Mouse (Mus musculus) lung, embryonic 14.5 days (tissue): ENCODE measurements around the gene Gckr. TPM values are rescaled to one million over a fixed set of nuclear protein-coding genes. Genes with fewer than 3 reads are reported as not detected.

Source experiments
- ATAC-seq: fragments of 200-750 bp; cut with Nextera tagmentation; 2 replicates; pipeline ENCODE4 v1.8.0; 2017; ENCODE audit warnings: mild to moderate bottlenecking, moderate TSS enrichment, moderate library complexity; ENCODE audit not compliant: insufficient read depth
- DNase-seq: peaks from one replicate; pipeline ENCODE4 v3.0.0-alpha.2; 2015
- H3K27ac ChIP-seq: fragments of 300-500 bp; sonication (generic); 2 replicates; pipeline ENCODE4 v1.5.1; 2014; ENCODE audit warnings: low read depth, mild to moderate bottlenecking, moderate library complexity
- H3K27me3 ChIP-seq: fragments of 300-500 bp; sonication (generic); 2 replicates; pipeline ENCODE4 v1.6.1; 2014; ENCODE audit warnings: low read length, control low read depth; ENCODE audit not compliant: insufficient read depth
- H3K36me3 ChIP-seq: fragments of 300-500 bp; sonication (generic); 2 replicates; pipeline ENCODE4 v1.6.1; 2014; ENCODE audit warnings: control low read depth; ENCODE audit not compliant: insufficient read depth
- H3K4me1 ChIP-seq: fragments of 300-500 bp; sonication (generic); 2 replicates; pipeline ENCODE4 v1.6.1; 2014; ENCODE audit warnings: antibody characterized with exemption, control low read depth; ENCODE audit not compliant: insufficient read depth
- H3K4me2 ChIP-seq: fragments of 300-500 bp; sonication (generic); 2 replicates; pipeline ENCODE4 v1.6.1; 2014; ENCODE audit warnings: mild to moderate bottlenecking
- H3K4me3 ChIP-seq: fragments of 300-500 bp; sonication (generic); 2 replicates; pipeline ENCODE4 v1.5.1; 2014; ENCODE audit warnings: low read depth, low read length
- H3K9ac ChIP-seq: fragments of 300-500 bp; sonication (generic); 2 replicates; pipeline ENCODE4 v1.6.1; 2014
- H3K9me3 ChIP-seq: fragments of 300-500 bp; sonication (generic); 2 replicates; pipeline ENCODE4 v1.6.1; 2016; ENCODE audit warnings: low read depth, low read length, control low read depth
- CTCF ChIP-seq: IDR thresholded peaks from 2 replicates; pipeline ENCODE4 v1.5.1; 2016; ENCODE audit warnings: antibody characterized with exemption, low read depth
- WGBS: fragments of 180-500 bp; shearing (Covaris S2); extraction: QIAGEN DNeasy Blood & Tissue Kit; methylation state at CpG from one replicate; pipeline ENCODE4 v1.1.7; 2014; 5-methylcytosine and 5-hydroxymethylcytosine counted together
- polyA plus RNA-seq: library from polyadenylated mRNA; unstranded; fragments of >200 nt; fragmentation: Nextera tagmentation; extraction: Ambion mirVana; gene quantifications from 2 replicates; pipeline ENCODE4 v1.2.1, GENCODE M21; 2014

Gckr gene
- polyA plus RNA-seq, 1 experiment from 2014 or later, result not detected

- Histone ChIP-seq H3K4me2 (no peak overlapping the region), H3K27me3 (no peaks in the 10 kb centered on the region), H3K9ac (no peak overlapping the region), H3K4me3 (no peak overlapping the region), H3K36me3 (peaks cover 75% of the 10 kb centered on the region), H3K27ac (no peak overlapping the region), H3K9me3 (no peaks in the 10 kb centered on the region), H3K4me1 (no peaks in the 10 kb centered on the region)
- no peak for DNase-seq
- TF ChIP-seq CTCF, result no peak
- no peak for ATAC-seq
- 71% methylated on average over 7 of the region's 7 CpGs for WGBS
These were observed 42.8 kb upstream of the Gckr start for GRCm38 (mm10) chr5:31254452-31254851.

GRCm38 (mm10) chr5:31254901-31255300 lies 42.3 kb upstream of the Gckr start:
- no peak for TF ChIP-seq CTCF
- Histone ChIP-seq H3K4me2 (no peak overlapping the region), H3K27ac (no peak overlapping the region), H3K27me3 (no peaks in the 10 kb centered on the region), H3K36me3 (peaks cover 75% of the 10 kb centered on the region), H3K9ac (no peak overlapping the region), H3K9me3 (no peaks in the 10 kb centered on the region), H3K4me1 (no peaks in the 10 kb centered on the region), H3K4me3 (no peak overlapping the region)
- 77% methylated on average over 8 of the region's 8 CpGs for WGBS
- DNase-seq (no peak), ATAC-seq (no peak)

GRCm38 (mm10) chr5:31255381-31255780 lies 41.9 kb upstream of the Gckr start:
- 89% methylated on average over 2 of the region's 2 CpGs for WGBS
- Histone ChIP-seq H3K9me3 (no peaks in the 10 kb centered on the region), H3K4me2 (no peak overlapping the region), H3K27me3 (no peaks in the 10 kb centered on the region), H3K4me3 (no peak overlapping the region), H3K36me3 (peaks cover 75% of the 10 kb centered on the region), H3K9ac (no peak overlapping the region), H3K27ac (no peak overlapping the region), H3K4me1 (no peaks in the 10 kb centered on the region)
- ATAC-seq (no peak), DNase-seq (no peak)
- no peak for TF ChIP-seq CTCF

- 84% methylated on average over 2 of the region's 2 CpGs for WGBS
- no peak overlapping the region for H3K27ac ChIP-seq
- no peaks in the 10 kb centered on the region for H3K9me3 ChIP-seq
These were observed 41.3 kb upstream of the Gckr start for GRCm38 (mm10) chr5:31255971-31256370.

GRCm38 (mm10) chr5:31257616-31258015 lies 39.6 kb upstream of the Gckr start:
- H3K27ac ChIP-seq, result no peak overlapping the region
- DNase-seq (no peak), ATAC-seq (no peak)
- H3K4me1 ChIP-seq, result no peaks in the 10 kb centered on the region
- H3K9me3 ChIP-seq, result no peaks in the 10 kb centered on the region
- no peak overlapping the region for H3K4me3 ChIP-seq
- peaks cover 70% of the 10 kb centered on the region for H3K36me3 ChIP-seq
- no peaks in the 10 kb centered on the region for H3K27me3 ChIP-seq
- H3K4me2 ChIP-seq, result no peak overlapping the region
- WGBS, result 81% methylated on average over 11 of the region's 11 CpGs
- no peak overlapping the region for H3K9ac ChIP-seq
- TF ChIP-seq CTCF, result no peak

More at GRCm38 (mm10) chr5:31255971-31256370, 41.3 kb upstream of the Gckr start:
- Histone ChIP-seq H3K27me3 (no peaks in the 10 kb centered on the region), H3K4me3 (no peak overlapping the region), H3K9ac (no peak overlapping the region), H3K36me3 (peaks cover 74% of the 10 kb centered on the region), H3K4me2 (no peak overlapping the region), H3K4me1 (no peaks in the 10 kb centered on the region)
- no peak for ATAC-seq
- no peak for TF ChIP-seq CTCF
- no peak for DNase-seq

- H3K4me1 ChIP-seq, result no peaks in the 10 kb centered on the region
- TF ChIP-seq CTCF, result no peak
- ATAC-seq (no peak), DNase-seq (no peak)
- H3K27me3 ChIP-seq, result no peaks in the 10 kb centered on the region
- H3K27ac ChIP-seq, result no peak overlapping the region
- H3K4me2 ChIP-seq, result no peak overlapping the region
- H3K9me3 ChIP-seq, result no peaks in the 10 kb centered on the region
- peaks cover 80% of the 10 kb centered on the region for H3K36me3 ChIP-seq
- 82% methylated on average over 7 of the region's 7 CpGs for WGBS
- H3K4me3 ChIP-seq, result no peak overlapping the region
- no peak overlapping the region for H3K9ac ChIP-seq
These were observed 31.1 kb upstream of the Gckr start for GRCm38 (mm10) chr5:31266101-31266500.

GRCm38 (mm10) chr5:31267686-31268085 lies 29.6 kb upstream of the Gckr start:
- TF ChIP-seq CTCF, result no peak
- DNase-seq (no peak), ATAC-seq (no peak)
- no peak overlapping the region for H3K27ac ChIP-seq
- no peak overlapping the region for H3K4me2 ChIP-seq
- no peak overlapping the region for H3K9ac ChIP-seq
- H3K36me3 ChIP-seq, result peaks cover 81% of the 10 kb centered on the region
- no peaks in the 10 kb centered on the region for H3K9me3 ChIP-seq
- H3K4me3 ChIP-seq, result no peak overlapping the region
- H3K4me1 ChIP-seq, result no peaks in the 10 kb centered on the region
- WGBS, result 80% methylated on average over 6 of the region's 6 CpGs
- H3K27me3 ChIP-seq, result no peaks in the 10 kb centered on the region

- Histone ChIP-seq H3K27me3 (no peaks in the 10 kb centered on the region), H3K36me3 (peaks cover 58% of the 10 kb centered on the region), H3K4me2 (no peak overlapping the region), H3K9ac (no peak overlapping the region), H3K9me3 (no peaks in the 10 kb centered on the region), H3K4me3 (no peak overlapping the region), H3K27ac (no peak overlapping the region), H3K4me1 (no peaks in the 10 kb centered on the region)
- ATAC-seq (no peak), DNase-seq (no peak)
- 85% methylated on average over 6 of the region's 6 CpGs for WGBS
- no peak for TF ChIP-seq CTCF
These were observed 24.2 kb upstream of the Gckr start for GRCm38 (mm10) chr5:31273018-31273417.
